15 mouse cellular contexts compared by ENCODE assay signal in the genomic region with DNA sequence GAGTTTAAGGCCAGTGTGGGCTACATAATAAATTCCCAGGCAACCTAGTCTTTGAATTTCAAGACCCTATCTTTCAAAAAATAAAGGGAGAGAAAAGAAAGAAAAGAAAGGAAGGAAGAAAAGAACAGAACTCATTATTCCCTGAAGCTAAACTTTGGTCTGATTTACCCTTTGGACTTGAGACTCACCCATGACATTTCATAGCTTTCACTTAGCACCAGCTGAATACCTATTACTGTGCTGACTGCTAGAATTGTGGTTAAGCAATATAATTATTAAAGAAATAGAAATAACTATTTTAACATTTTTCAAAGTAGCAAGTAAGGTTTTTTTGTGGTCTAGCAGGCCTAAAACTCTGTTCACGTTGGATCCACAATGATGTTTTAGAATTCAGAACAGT.
"Had no signal": no experiment of that assay in that cellular context is flagged by ENCODE, and none has a peak within 500 bp of the region (broad histone marks: within the 10 kb centered on the region; RNA-seq: fewer than 3 reads in every experiment).

No protein-coding gene starts in this region.

- ATAC-seq: lung, postnatal 0 days; midbrain, embryonic 13.5 days; midbrain, embryonic 15.5 days had no signal

- H3K36me3 ChIP-seq: lung, embryonic 15.5 days; midbrain, embryonic 13.5 days; midbrain, embryonic 15.5 days; neural tube, embryonic 12.5 days; stomach, embryonic 15.5 days had no signal

- DNase-seq: lung, adult 2 months; lung, postnatal 14 days; lung, postnatal 36 days; right cerebral cortex, postnatal 14 days; thymus, adult 2 months; thymus, postnatal 25 days; thymus, postnatal 4 days had no signal

- H3K9me3 ChIP-seq: lung, embryonic 15.5 days; midbrain, embryonic 13.5 days; midbrain, embryonic 15.5 days; neural tube, embryonic 12.5 days; stomach, embryonic 15.5 days had no signal

- H3K4me3 ChIP-seq: neural tube, embryonic 12.5 days had no signal

- H3K27ac ChIP-seq: lung, embryonic 15.5 days; macrophage; midbrain, embryonic 13.5 days; midbrain, embryonic 15.5 days; neural tube, embryonic 12.5 days; stomach, embryonic 15.5 days; stomach, postnatal 0 days had no signal

- H3K27me3 ChIP-seq: lung, embryonic 15.5 days; midbrain, embryonic 13.5 days; midbrain, embryonic 15.5 days; neural tube, embryonic 12.5 days; stomach, embryonic 15.5 days had no signal
